Mouse (Mus musculus) liver, adult 2 months (tissue): ENCODE results near the gene Lmnb2. TPM values are rescaled to one million over a fixed set of nuclear protein-coding genes. Genes with fewer than 3 reads are reported as not detected.

Experiments used
- DNase-seq: peaks from one replicate; pipeline ENCODE4 v3.0.0-alpha.2; 2011; ENCODE audit warnings: low read depth, low spot score; ENCODE audit errors: extremely low read depth
- H3K27ac ChIP-seq: fragments of 200-500 bp; replicated peaks from 2 replicates; pipeline ENCODE4 v1.5.1; 2012; ENCODE audit warnings: low read depth, mild to moderate bottlenecking, control low read depth, inconsistent platforms, low read length; ENCODE audit not compliant: insufficient read depth
- H3K27me3 ChIP-seq: fragments of 200-500 bp; 2 replicates; pipeline ENCODE4 v1.6.1; 2012; ENCODE audit warnings: mild to moderate bottlenecking, moderate library complexity, low read length, inconsistent platforms; ENCODE audit not compliant: control insufficient read depth, insufficient read depth
- H3K36me3 ChIP-seq: fragments of 200-500 bp; 2 replicates; pipeline ENCODE4 v1.6.1; 2012; ENCODE audit warnings: low read length, inconsistent platforms; ENCODE audit not compliant: control insufficient read depth, insufficient read depth
- H3K4me1 ChIP-seq: fragments of 200-500 bp; 2 replicates; pipeline ENCODE4 v1.6.1; 2011; ENCODE audit warnings: low read length; ENCODE audit not compliant: control insufficient read depth, insufficient read depth
- H3K4me3 ChIP-seq: fragments of 200-500 bp; 2 replicates; pipeline ENCODE4 v1.5.1; 2011; ENCODE audit warnings: low read depth, mild to moderate bottlenecking, control low read depth, low read length, moderate library complexity; ENCODE audit not compliant: insufficient read depth
- H3K79me2 ChIP-seq: fragments of 200-500 bp; 2 replicates; pipeline ENCODE4 v1.6.1; 2012; ENCODE audit warnings: inconsistent platforms, mild to moderate bottlenecking, low read length, moderate library complexity; ENCODE audit not compliant: control insufficient read depth, insufficient read depth
- H3K9ac ChIP-seq: fragments of 200-500 bp; 2 replicates; pipeline ENCODE4 v1.6.1; 2012; ENCODE audit warnings: low read depth, mild to moderate bottlenecking, control low read depth, inconsistent platforms, low read length
- CTCF ChIP-seq: fragments of 200-500 bp; IDR thresholded peaks from 2 replicates; pipeline ENCODE4 v1.5.1; 2011; ENCODE audit warnings: low read depth, low read length, control low read depth
- POLR2A ChIP-seq: fragments of 200-500 bp; IDR thresholded peaks from 2 replicates; pipeline ENCODE4 v1.6.1; 2011; ENCODE audit warnings: low read length, control low read depth; ENCODE audit not compliant: insufficient read depth; ENCODE audit errors: extremely low read depth
- WGBS: fragments of 180-500 bp; shearing (Covaris S2); methylation state at CpG from one replicate; pipeline ENCODE4 v1.1.7; 2018; 5-methylcytosine and 5-hydroxymethylcytosine counted together
- polyA plus RNA-seq: library from polyadenylated mRNA; depleted of rRNA; stranded (reverse); fragments of >200 nt; gene quantifications from 2 replicates; pipeline ENCODE4 v1.2.3, GENCODE M21; 2012
- total RNA-seq: library from RNA; depleted of rRNA; stranded (reverse); fragments of >200 nt; gene quantifications from 2 replicates; pipeline ENCODE4 v1.2.3, GENCODE M21; 2014

Lmnb2 gene
- total and polyA plus RNA-seq, 2 experiments, result 3.3 to 6.6 TPM

- H3K36me3 ChIP-seq, result no peaks in the 10 kb centered on the region
- WGBS, result 2% methylated on average over 45 of the region's 45 CpGs
- TF ChIP-seq CTCF (no peak), POLR2A (no peak)
- peaks cover 22% of the 10 kb centered on the region for H3K4me1 ChIP-seq
- H3K9ac ChIP-seq, result peak overlapping the region; percentile 44
- no peaks in the 10 kb centered on the region; the same call in 1 of the 2 replicates for H3K27me3 ChIP-seq
- peak overlapping the region; percentile 56 for H3K4me3 ChIP-seq
- no peaks in the 10 kb centered on the region for H3K79me2 ChIP-seq
- no peak overlapping the region for H3K27ac ChIP-seq
- no peak for DNase-seq
Observed at GRCm38 (mm10) chr10:80930361-80931152, 12.5 kb upstream of the Lmnb2 start.

DNA sequence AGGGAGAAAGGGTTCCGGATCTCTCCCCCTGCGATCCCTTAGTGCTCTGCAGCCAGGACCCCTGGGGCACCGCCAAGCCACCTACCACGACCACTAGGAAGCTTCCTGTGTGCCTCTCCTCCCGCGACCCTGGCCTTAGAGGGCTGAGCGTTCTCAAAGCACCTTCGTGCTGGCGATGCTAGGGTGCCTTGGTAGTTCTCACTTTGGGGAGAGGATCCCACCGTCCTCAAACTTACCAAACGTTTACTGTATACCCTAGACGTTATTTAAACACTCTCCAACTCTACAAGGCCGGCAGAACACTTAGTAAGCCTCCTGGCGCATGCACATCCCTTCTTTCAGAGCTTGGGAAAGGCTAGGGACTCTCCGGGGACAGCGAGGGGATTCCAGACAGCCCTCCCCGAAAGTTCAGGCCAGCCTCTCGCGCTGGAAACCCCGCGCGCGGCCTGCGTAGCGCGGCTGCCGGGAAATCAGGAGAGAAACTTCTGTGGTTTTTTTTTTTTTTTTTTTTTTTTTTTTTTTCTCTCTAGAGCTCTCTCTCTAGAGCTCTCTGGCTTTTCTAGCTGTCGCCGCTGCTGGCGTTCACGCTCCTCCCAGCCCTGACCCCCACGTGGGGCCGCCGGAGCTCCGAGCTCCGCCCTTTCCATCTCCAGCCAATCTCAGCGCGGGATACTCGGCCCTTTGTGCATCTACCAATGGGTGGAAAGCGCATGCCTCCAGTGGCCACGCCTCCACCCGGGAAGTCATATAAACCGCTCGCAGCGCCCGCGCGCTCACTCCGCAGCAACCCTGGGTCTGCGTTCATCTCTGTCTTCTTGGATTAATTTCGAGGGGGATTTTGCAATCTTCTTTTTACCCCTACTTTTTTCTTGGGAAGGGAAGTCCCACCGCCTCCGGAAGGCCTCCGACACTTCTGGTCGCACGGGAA, 11.5 kb upstream of the Lmnb2 start, which contains the start of gene Gadd45b:
TSS of gene Gadd45b (plus strand) at position 775 of the 928 bp plus-strand sequence.
- peak within 1 kb of the TSS; percentile 56 for H3K4me3 ChIP-seq
- no peaks in the 10 kb centered on the region; the same call in 1 of the 2 replicates for H3K27me3 ChIP-seq
- no peaks in the 10 kb centered on the region for H3K79me2 ChIP-seq
- H3K4me1 ChIP-seq, result peaks cover 22% of the 10 kb centered on the region
- WGBS, result under 1% methylated on average over 56 of the region's 56 CpGs
- peak; percentile 90 for DNase-seq
- H3K36me3 ChIP-seq, result no peaks in the 10 kb centered on the region
- TF ChIP-seq POLR2A (peak; percentile 97), CTCF (no peak)
- H3K27ac ChIP-seq, result peak within 1 kb of the TSS; percentile 52
- peak within 1 kb of the TSS; percentile 49 for H3K9ac ChIP-seq

GRCm38 (mm10) chr10:80928586-80929298, 10.7 kb upstream of the Lmnb2 start:
- H3K4me3 ChIP-seq, result peak overlapping the region; percentile 52
- H3K4me1 ChIP-seq, result peaks cover 21% of the 10 kb centered on the region
- DNase-seq, result peak; percentile 65
- H3K9ac ChIP-seq, result peak overlapping the region; percentile 49
- 0 out of 2 replicates have a peak overlapping the region, but pooled peaks have one; percentile 52 for H3K27ac ChIP-seq
- H3K27me3 ChIP-seq, result no peaks in the 10 kb centered on the region; the same call in 1 of the 2 replicates
- WGBS, result under 1% methylated on average over 48 of the region's 48 CpGs
- H3K36me3 ChIP-seq, result no peaks in the 10 kb centered on the region
- no peaks in the 10 kb centered on the region for H3K79me2 ChIP-seq
- TF ChIP-seq CTCF (peak; percentile 90), POLR2A (no peak)

GRCm38 (mm10) chr10:80925472-80925871, 7.4 kb upstream of the Lmnb2 start:
- Histone ChIP-seq H3K79me2 (no peaks in the 10 kb centered on the region), H3K4me1 (peaks cover 8% of the 10 kb centered on the region; the same call in 1 of the 2 replicates), H3K4me3 (no peak overlapping the region), H3K27me3 (no peaks in the 10 kb centered on the region), H3K36me3 (no peaks in the 10 kb centered on the region), H3K9ac (no peak overlapping the region), H3K27ac (no peak overlapping the region)
- 56% methylated on average over 3 of the region's 3 CpGs for WGBS
- TF ChIP-seq CTCF (no peak), POLR2A (no peak)
- no peak for DNase-seq

- no peak for TF ChIP-seq CTCF
- no peak for TF ChIP-seq POLR2A
- Histone ChIP-seq H3K4me1 (peaks cover 6% of the 10 kb centered on the region; the same call in 1 of the 2 replicates), H3K4me3 (peak overlapping the region; percentile 29), H3K79me2 (no peaks in the 10 kb centered on the region), H3K36me3 (no peaks in the 10 kb centered on the region), H3K9ac (no peak overlapping the region), H3K27ac (no peak overlapping the region), H3K27me3 (no peaks in the 10 kb centered on the region)
- 30% methylated on average over 16 of the region's 16 CpGs for WGBS
- DNase-seq, result no peak
Observed at GRCm38 (mm10) chr10:80921923-80922322, 3.9 kb upstream of the Lmnb2 start.
